Mouse (Mus musculus) CH12.LX (cell line): ENCODE data around the gene Aldh1b1. TPM values are rescaled to one million over a fixed set of nuclear protein-coding genes. Genes with fewer than 3 reads are reported as not detected.

Source experiments
- DNase-seq: peaks from one replicate; pipeline ENCODE4 v3.0.0-alpha.2; 2013; ENCODE audit errors: extremely low read depth
- H3K27ac ChIP-seq: 2 replicates; pipeline ENCODE4 v1.5.1; 2012; ENCODE audit warnings: low read depth, mild to moderate bottlenecking, control low read depth, moderate library complexity; ENCODE audit not compliant: insufficient read depth
- H3K27me3 ChIP-seq: replicated peaks from 2 replicates; pipeline ENCODE3; 2012; ENCODE audit warnings: inconsistent platforms
- H3K36me3 ChIP-seq, 2 experiments: replicated peaks in 1 of 2; 2 replicates each; pipeline versions ENCODE3 to v1.6.1; 2012; ENCODE audit warnings: inconsistent platforms in 1 of 2, low read length in 1 of 2, mild to moderate bottlenecking in 1 of 2, mixed read lengths in 1 of 2, moderate library complexity in 1 of 2; ENCODE audit not compliant: control insufficient read depth in 1 of 2, insufficient read depth in 1 of 2
- H3K4me1 ChIP-seq, 2 experiments: 2 replicates each; pipeline ENCODE4 v1.6.1; 2012; ENCODE audit warnings: inconsistent platforms in 1 of 2, moderate library complexity in 1 of 2; ENCODE audit not compliant: insufficient read depth in 2 of 2, control insufficient read depth in 1 of 2
- H3K4me2 ChIP-seq: 2 replicates; pipeline ENCODE4 v1.6.1; 2012; ENCODE audit warnings: low read depth, mild to moderate bottlenecking, control low read depth; ENCODE audit not compliant: poor library complexity, insufficient read depth, severe bottlenecking
- H3K4me3 ChIP-seq, 3 experiments: fragments of 150-350 bp in 1 of 3; sonication (generic) in 1 of 3; replicated peaks in 1 of 3; 2 replicates each; pipeline versions ENCODE3 to v1.5.1; 2011 to 2012; ENCODE audit warnings: low read depth in 2 of 3, low read length in 2 of 3, mild to moderate bottlenecking in 2 of 3, moderate library complexity in 2 of 3, control low read depth in 1 of 3, improper control_type of control experiment in 1 of 3, inconsistent platforms in 1 of 3, mixed read lengths in 1 of 3; ENCODE audit not compliant: poor library complexity in 1 of 3
- H3K79me2 ChIP-seq: replicated peaks from 2 replicates; pipeline ENCODE4 v1.6.1; 2012; ENCODE audit warnings: mild to moderate bottlenecking, moderate library complexity; ENCODE audit not compliant: control insufficient read depth, poor library complexity, insufficient read depth, severe bottlenecking; ENCODE audit errors: extremely low read depth
- H3K9ac ChIP-seq: 2 replicates; pipeline ENCODE4 v1.6.1; 2012; ENCODE audit warnings: low read depth, mild to moderate bottlenecking, control low read depth, moderate library complexity; ENCODE audit not compliant: insufficient read depth
- H3K9me3 ChIP-seq: replicated peaks from 2 replicates; pipeline ENCODE3; 2012; ENCODE audit warnings: low read length, inconsistent platforms, mixed read lengths
- CTCF ChIP-seq, 2 experiments: IDR thresholded peaks in 1 of 2; conservative IDR thresholded peaks in 1 of 2; 2 replicates each; pipeline ENCODE4 v1.5.1; 2011 to 2012; ENCODE audit warnings: low read depth in 2 of 2, low read length in 2 of 2, improper control_type of control experiment in 1 of 2, inconsistent platforms in 1 of 2, mild to moderate bottlenecking in 1 of 2, moderate library complexity in 1 of 2
- ELF1 ChIP-seq: IDR thresholded peaks from 2 replicates; pipeline ENCODE4 v1.6.1; 2014; ENCODE audit warnings: low read depth, mild to moderate bottlenecking, inconsistent platforms, low read length, improper control_type of control experiment
- EP300 ChIP-seq: IDR thresholded peaks from 2 replicates; pipeline ENCODE4 v1.6.1; 2011; ENCODE audit warnings: low read length, improper control_type of control experiment
- HCFC1 ChIP-seq: IDR thresholded peaks from 2 replicates; pipeline ENCODE4 v1.6.1; 2012; ENCODE audit warnings: low read depth, mild to moderate bottlenecking, inconsistent platforms, low read length, improper control_type of control experiment
- MAZ ChIP-seq: IDR thresholded peaks from 2 replicates; pipeline ENCODE4 v1.6.1; 2012; ENCODE audit warnings: low read depth, mild to moderate bottlenecking, inconsistent platforms, low read length, improper control_type of control experiment, moderate library complexity
- MXI1 ChIP-seq: IDR thresholded peaks from 2 replicates; pipeline ENCODE4 v1.6.1; 2011; ENCODE audit warnings: mild to moderate bottlenecking, low read depth, low read length, improper control_type of control experiment
- MYC ChIP-seq: IDR thresholded peaks from 2 replicates; pipeline ENCODE4 v1.6.1; 2011; ENCODE audit warnings: low read depth, mild to moderate bottlenecking, improper control_type of control experiment, low read length
- NELFE ChIP-seq: IDR thresholded peaks from 2 replicates; pipeline ENCODE4 v1.6.1; 2011; ENCODE audit warnings: low read depth, low read length, improper control_type of control experiment
- POLR2A ChIP-seq: IDR thresholded peaks from 2 replicates; pipeline ENCODE4 v1.6.1; 2011; ENCODE audit warnings: low read depth, mild to moderate bottlenecking, improper control_type of control experiment, low read length
- RAD21 ChIP-seq: IDR thresholded peaks from 2 replicates; pipeline ENCODE4 v1.6.1; 2011; ENCODE audit warnings: low read depth, mild to moderate bottlenecking, low read length, improper control_type of control experiment, moderate library complexity
- SIN3A ChIP-seq: IDR thresholded peaks from 2 replicates; pipeline ENCODE4 v1.6.1; 2012; ENCODE audit warnings: low read length, improper control_type of control experiment, inconsistent platforms
- SMC3 ChIP-seq: IDR thresholded peaks from 2 replicates; pipeline ENCODE4 v1.6.1; 2011; ENCODE audit warnings: low read depth, low read length, improper control_type of control experiment
- TBP ChIP-seq: conservative IDR thresholded peaks from 2 replicates; pipeline ENCODE4 v1.6.1; 2011; ENCODE audit warnings: low read depth, low read length, improper control_type of control experiment
- TCF12 ChIP-seq: IDR thresholded peaks from 2 replicates; pipeline ENCODE4 v1.6.1; 2014; ENCODE audit warnings: low read depth, mild to moderate bottlenecking, inconsistent platforms, low read length, improper control_type of control experiment
- USF1 ChIP-seq: IDR thresholded peaks from 2 replicates; pipeline ENCODE4 v1.6.1; 2014; ENCODE audit warnings: low read depth, mild to moderate bottlenecking, inconsistent platforms, low read length, improper control_type of control experiment
- USF2 ChIP-seq: conservative IDR thresholded peaks from 2 replicates; pipeline ENCODE4 v1.6.1; 2011; ENCODE audit warnings: low read depth, low read length, improper control_type of control experiment
- ZC3H11A ChIP-seq: IDR thresholded peaks from 2 replicates; pipeline ENCODE4 v1.6.1; 2012; ENCODE audit warnings: low read depth, mild to moderate bottlenecking, inconsistent platforms, low read length, improper control_type of control experiment
- dilution Hi-C: fragments of 300-500 bp; cut with MboI; formaldehyde crosslinking; loops from 2 replicates; pipeline ENCODE4 v1.14.3; 2020; ENCODE audit warnings: low sequenced_read_pairs; ENCODE audit not compliant: extremely low pct_unique_long_range_greater_than_20kb, extremely low pct_ligation_motif_present
- in situ Hi-C: fragments of 300-500 bp; cut with MboI; formaldehyde crosslinking; loops from 3 replicates; pipeline ENCODE4 v1.14.3; 2019; ENCODE audit warnings: low sequenced_read_pairs, low pct_ligation_motif_present, low pct_unique_long_range_greater_than_20kb, mixed read lengths
- polyA plus RNA-seq: library from polyadenylated mRNA; unstranded; fragments of >175 nt; gene quantifications from 2 replicates; pipeline ENCODE4 v1.2.1, GENCODE M21; 2012; ENCODE audit warnings: low read depth; ENCODE audit not compliant: insufficient read length
- total RNA-seq, 2 experiments: library from RNA; depleted of rRNA; stranded (reverse); fragments of 300-350 nt in 1 of 2; fragments of >200 nt in 1 of 2; gene quantifications; 2 replicates each; pipeline ENCODE4 v1.2.3; 2012 to 2014

Aldh1b1 gene
- total and polyA plus RNA-seq, 3 experiments, result 4.9 to 8.3 (median 6.4) TPM

GRCm38 (mm10) chr4:45771619-45772018, 27.2 kb upstream of the Aldh1b1 start:
- Histone ChIP-seq H3K27ac (no peak overlapping the region), H3K4me3 (no peak overlapping the region), H3K79me2 (no peaks in the 10 kb centered on the region), H3K4me2 (no peak overlapping the region), H3K9ac (no peak overlapping the region), H3K4me1 (peaks cover 0 to under 1% of the 10 kb centered on the region in 2 experiments; a peak in 2 of 4 replicates), H3K36me3 (no peaks in the 10 kb centered on the region), H3K27me3 (no peaks in the 10 kb centered on the region), H3K9me3 (no peaks in the 10 kb centered on the region)
- in situ Hi-C loops (no loop called here), dilution Hi-C loops (no loop called here)
- peak; percentile 72 for DNase-seq
- TF ChIP-seq MXI1 (peak; percentile 30; the same call in 1 of the 2 replicates), HCFC1 (no peak), CTCF (conservative IDR thresholded peaks at IDR 0.05 in 1 of 2, IDR thresholded peaks at IDR 0.05 in 1 of 2; ENCODE audit: low read depth in 2 of 2, low read length in 2 of 2) (peak; percentile 54 to 80; a peak in 3 of 4 replicates), SMC3 (peak; percentile 83), TBP (no peak), RAD21 (peak; percentile 85), SIN3A (0 out of 2 replicates have a peak, but pooled peaks have one; percentile 19), ZC3H11A (0 out of 2 replicates have a peak, but pooled peaks have one; percentile 8)

GRCm38 (mm10) chr4:45783671-45784070, 15.2 kb upstream of the Aldh1b1 start:
- Histone ChIP-seq H3K27me3 (no peaks in the 10 kb centered on the region), H3K36me3 (no peaks in the 10 kb centered on the region), H3K9ac (no peak overlapping the region), H3K4me3 (no peak overlapping the region), H3K79me2 (no peaks in the 10 kb centered on the region), H3K27ac (no peak overlapping the region), H3K9me3 (no peaks in the 10 kb centered on the region), H3K4me2 (no peak overlapping the region), H3K4me1 (no peaks in the 10 kb centered on the region)
- in situ Hi-C loops, result loop anchor here (25.0 kb wide), 1 partner anchor 496 kb away; the partner anchor contains the start of gene Trmt10b
- no peak for DNase-seq
- dilution Hi-C loops, result no loop called here
- TF ChIP-seq CTCF (conservative IDR thresholded peaks at IDR 0.05 in 1 of 2, IDR thresholded peaks at IDR 0.05 in 1 of 2; ENCODE audit: low read depth in 2 of 2, low read length in 2 of 2), result peak in 1 of 2 experiments; percentile 32; a peak in 2 of 4 replicates
- TF ChIP-seq USF1, result no peak
- no peak for TF ChIP-seq POLR2A
- no peak for TF ChIP-seq ZC3H11A
- TF ChIP-seq TCF12, result no peak
- no peak for TF ChIP-seq SIN3A

GRCm38 (mm10) chr4:45785959-45786358, 12.9 kb upstream of the Aldh1b1 start:
- H3K27ac ChIP-seq, result no peak overlapping the region
- no peak overlapping the region for H3K9ac ChIP-seq
- H3K4me1 ChIP-seq, result no peaks in the 10 kb centered on the region
- H3K36me3 ChIP-seq, result no peaks in the 10 kb centered on the region
- in situ Hi-C loops, result loop anchor here (25.0 kb wide), 1 partner anchor 499 kb away; the partner anchor contains the start of gene Trmt10b
- no peak for TF ChIP-seq NELFE
- no peak for TF ChIP-seq MAZ
- no peak for TF ChIP-seq USF2
- TF ChIP-seq ELF1, result no peak
- no peak for TF ChIP-seq EP300
- TF ChIP-seq MXI1, result no peak
- TF ChIP-seq RAD21, result no peak
- TF ChIP-seq MYC, result no peak
- no peaks in the 10 kb centered on the region for H3K27me3 ChIP-seq
- DNase-seq, result no peak
- no peak overlapping the region for H3K4me2 ChIP-seq
- H3K79me2 ChIP-seq, result no peaks in the 10 kb centered on the region
- no peaks in the 10 kb centered on the region for H3K9me3 ChIP-seq
- H3K4me3 ChIP-seq, result no peak overlapping the region
- dilution Hi-C loops, result no loop called here
